Mouse (Mus musculus) cortical plate, adult 2 months (tissue): Measurements from ENCODE around the gene Akain1.

Source experiments
- CTCF ChIP-seq: fragments of 200-500 bp; IDR thresholded peaks from 2 replicates; pipeline ENCODE4 v1.5.1; 2011; ENCODE audit warnings: mild to moderate bottlenecking, control low read depth, low read length; ENCODE audit not compliant: insufficient read depth; ENCODE audit errors: extremely low read depth
- POLR2A ChIP-seq: fragments of 200-500 bp; IDR thresholded peaks from 2 replicates; pipeline ENCODE4 v1.6.1; 2011; ENCODE audit warnings: mild to moderate bottlenecking, low read length, control low read depth; ENCODE audit not compliant: insufficient read depth; ENCODE audit errors: extremely low read depth

- TF ChIP-seq CTCF (no peak), POLR2A (no peak)
These were observed 23.9 kb downstream of the Akain1 start for GRCm38 (mm10) chr17:69463037-69463436.
